Mouse (Mus musculus): Measurements from ENCODE around the gene Synj1.

Synj1 gene

GRCm38 (mm10) chr16:91010581-91011020 lies 507 bp downstream of the Synj1 start:
- no peak for DNase-seq (ENCODE audit: low read depth, low spot score)

- DNase-seq (ENCODE audit: low read depth, low spot score), result no peak
These were observed 1.1 kb downstream of the Synj1 start for GRCm38 (mm10) chr16:91009942-91010529.

GRCm38 (mm10) chr16:91004915-91005538 lies 6.1 kb downstream of the Synj1 start:
- no peak for DNase-seq (ENCODE audit: low read depth, low spot score)

- DNase-seq (ENCODE audit: low read depth, low spot score), result no peak
These were observed 10.0 kb downstream of the Synj1 start for GRCm38 (mm10) chr16:91001098-91001497.

GRCm38 (mm10) chr16:90999827-91000226 lies 11.3 kb downstream of the Synj1 start:
- DNase-seq (ENCODE audit: low read depth, low spot score), result no peak

GRCm38 (mm10) chr16:90997822-90998221 lies 13.3 kb downstream of the Synj1 start:
- DNase-seq (ENCODE audit: low read depth, low spot score), result no peak

DNA sequence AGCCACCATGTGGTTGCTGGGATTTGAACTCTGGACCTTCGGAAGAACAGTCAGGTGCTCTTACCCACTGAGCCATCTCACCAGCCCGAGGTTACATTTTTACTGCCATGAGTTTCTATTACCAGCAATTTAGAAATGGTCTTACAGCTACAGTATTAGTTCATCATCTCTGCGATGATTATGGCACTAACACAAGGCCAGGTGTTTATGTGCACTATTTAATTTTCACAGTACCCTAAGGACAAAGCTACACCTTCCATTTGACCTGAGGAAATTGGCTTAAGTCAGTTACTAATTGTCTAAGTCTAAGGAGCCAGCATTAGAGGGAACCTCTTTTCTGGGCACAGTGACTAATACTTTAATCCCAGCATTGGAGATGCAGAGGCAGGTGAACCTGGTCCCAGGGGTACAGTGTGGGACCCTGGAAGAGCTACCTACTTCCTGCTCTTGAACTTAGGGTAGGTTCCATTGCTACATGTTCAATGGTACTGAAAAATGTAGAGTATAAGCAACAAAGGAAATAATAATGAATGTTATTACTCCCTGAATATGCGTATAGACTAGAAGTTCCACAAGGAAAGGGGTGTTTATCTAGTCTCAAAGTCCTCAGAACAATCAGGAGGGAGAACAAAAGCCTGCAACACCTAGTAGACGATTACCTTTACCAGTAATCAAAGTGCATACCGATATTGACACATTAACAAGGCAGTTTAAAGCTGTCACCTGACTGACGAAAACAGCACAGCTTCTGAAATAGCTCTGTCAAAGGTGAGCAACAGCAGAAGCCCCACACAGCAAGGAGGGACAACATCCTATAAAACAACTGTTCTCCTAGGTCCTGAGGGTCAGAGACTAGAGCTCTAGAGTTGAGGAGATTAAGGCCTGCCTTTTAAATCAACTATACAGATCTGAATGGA lies 14.5 kb downstream of the Synj1 start:
- no peak for DNase-seq (ENCODE audit: low read depth, low spot score)

GRCm38 (mm10) chr16:90995498-90995897 lies 15.6 kb downstream of the Synj1 start:
- no peak for DNase-seq (ENCODE audit: low read depth, low spot score)

DNA sequence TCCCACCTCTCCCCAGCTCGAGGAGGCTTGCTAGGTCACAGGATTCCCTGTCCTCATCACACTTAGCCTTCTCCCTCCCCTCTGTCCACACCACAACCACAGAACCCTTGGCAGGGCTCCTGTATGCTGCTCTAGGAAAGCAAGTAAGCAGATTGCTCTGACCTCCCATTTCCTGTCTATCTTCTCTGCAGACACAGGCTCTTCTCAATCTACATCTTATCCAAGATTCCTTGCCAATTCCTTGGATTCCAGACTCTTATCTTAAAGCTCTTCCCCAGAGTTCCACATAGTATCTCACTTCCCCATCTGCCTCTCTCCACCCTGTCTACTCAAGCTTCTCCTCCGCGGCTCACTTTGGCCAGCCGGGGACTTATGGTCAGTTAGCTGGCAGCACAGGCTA lies 16.1 kb downstream of the Synj1 start:
- no peak for DNase-seq (ENCODE audit: low read depth, low spot score)

DNA sequence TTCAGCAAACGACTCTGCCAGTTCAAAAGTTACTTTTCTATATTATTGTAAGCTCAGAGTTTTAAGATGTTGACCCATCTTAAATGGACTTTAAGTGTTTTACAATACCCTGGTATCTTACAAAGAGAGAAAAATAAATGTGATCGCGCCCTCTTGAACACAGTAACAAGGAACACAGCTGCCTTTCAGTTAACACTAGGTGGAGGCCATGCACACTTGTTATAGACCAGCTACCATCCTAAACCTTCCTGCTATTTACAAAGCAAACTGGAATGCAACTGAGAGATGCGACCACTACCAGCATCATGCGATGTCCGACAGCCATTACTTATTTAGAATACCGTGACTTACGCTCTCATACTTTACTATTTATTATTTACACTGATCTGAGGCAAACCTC lies 21.9 kb downstream of the Synj1 start:
- DNase-seq (ENCODE audit: low read depth, low spot score), result no peak

DNA sequence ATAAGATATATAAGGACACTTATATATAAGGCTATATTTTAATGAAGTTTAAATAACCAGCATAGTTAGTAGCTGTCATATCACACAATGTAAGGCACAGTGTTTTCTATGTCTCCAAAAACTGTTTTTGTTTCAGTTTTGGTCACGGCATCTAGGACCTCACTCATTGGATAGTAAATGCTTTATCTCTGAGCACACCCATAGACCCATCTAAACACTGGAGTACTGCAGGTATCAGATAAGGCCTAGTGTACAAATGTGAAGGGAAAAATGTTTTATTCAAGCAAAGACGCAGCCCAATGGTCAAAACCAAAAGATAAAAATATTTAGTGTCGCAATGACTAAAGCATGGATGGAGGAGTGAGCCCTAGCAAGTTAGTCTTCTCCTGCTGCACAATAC lies 22.4 kb downstream of the Synj1 start:
- no peak for DNase-seq (ENCODE audit: low read depth, low spot score)

GRCm38 (mm10) chr16:90988039-90988438 lies 23.1 kb downstream of the Synj1 start:
- no peak for DNase-seq (ENCODE audit: low read depth, low spot score)

GRCm38 (mm10) chr16:90971004-90971403 lies 40.1 kb downstream of the Synj1 start:
- no peak for DNase-seq (ENCODE audit: low read depth, low spot score)

DNA sequence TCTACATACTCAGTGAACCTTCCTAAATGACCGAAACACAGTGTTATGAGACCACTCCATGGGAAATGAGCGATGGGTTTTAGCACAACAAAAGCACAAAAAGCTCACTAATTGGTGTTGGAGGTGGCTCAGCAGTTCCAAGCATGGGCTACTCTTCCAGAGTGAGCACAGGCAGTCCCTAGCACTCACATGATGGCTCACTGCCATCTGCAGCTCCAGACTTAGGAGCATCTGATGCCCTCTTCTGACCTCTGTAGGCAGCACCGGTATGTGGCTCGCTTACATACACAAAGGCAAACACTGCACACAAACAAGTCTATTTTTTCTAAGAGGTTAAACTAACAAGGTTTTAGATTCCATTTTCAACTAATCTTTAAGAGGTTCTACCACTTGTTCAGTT lies 44.9 kb downstream of the Synj1 start:
- DNase-seq (ENCODE audit: low read depth, low spot score), result no peak

- DNase-seq (ENCODE audit: low read depth, low spot score), result no peak
These were observed 46.8 kb downstream of the Synj1 start for GRCm38 (mm10) chr16:90964302-90964701.

- DNase-seq (ENCODE audit: low read depth, low spot score), result no peak
These were observed 47.2 kb downstream of the Synj1 start for GRCm38 (mm10) chr16:90963866-90964265.

GRCm38 (mm10) chr16:90963231-90963630 lies 47.9 kb downstream of the Synj1 start:
- no peak for DNase-seq (ENCODE audit: low read depth, low spot score)

DNA sequence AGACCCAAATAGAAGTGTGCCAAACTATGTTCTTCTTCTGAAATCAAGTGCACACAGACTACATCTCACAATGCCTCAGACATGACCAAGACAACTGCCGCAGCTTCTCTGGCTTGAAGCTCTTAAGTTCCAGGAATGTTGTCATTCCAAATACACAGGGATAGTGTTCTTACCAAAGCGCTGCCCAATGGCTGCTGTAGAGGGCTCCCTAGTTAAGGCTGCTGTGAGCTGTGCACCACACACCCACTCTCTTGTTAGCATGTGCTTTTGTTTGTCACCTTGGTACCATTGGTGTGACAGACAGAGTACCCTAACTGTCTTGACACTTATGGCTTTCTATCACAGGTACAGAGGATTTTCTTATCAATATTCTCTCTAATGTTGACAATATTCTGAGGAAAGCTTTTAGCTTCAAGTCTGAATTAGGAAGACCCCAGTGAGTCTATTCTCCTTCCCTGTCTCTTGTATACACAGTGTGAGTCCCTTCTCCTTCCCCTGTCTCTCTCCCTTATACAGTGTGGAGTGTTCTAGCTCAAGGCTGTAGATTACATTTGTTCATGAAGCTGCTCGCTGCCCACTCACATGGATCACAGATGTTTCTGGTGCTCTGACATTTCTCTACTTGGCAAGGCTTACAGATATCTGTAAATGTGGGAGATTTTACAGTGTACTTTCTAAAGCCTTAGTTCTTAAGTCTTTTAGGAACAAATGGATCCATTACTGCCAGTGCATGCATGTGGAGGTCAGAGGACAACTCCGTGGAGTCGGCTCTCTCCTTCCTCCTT lies 52.6 kb downstream of the Synj1 start:
- DNase-seq (ENCODE audit: low read depth, low spot score), result no peak

GRCm38 (mm10) chr16:90955494-90955893 lies 55.6 kb downstream of the Synj1 start:
- DNase-seq (ENCODE audit: low read depth, low spot score), result no peak

- no peak for DNase-seq (ENCODE audit: low read depth, low spot score)
These were observed 57.3 kb downstream of the Synj1 start for GRCm38 (mm10) chr16:90953770-90954169.

DNA sequence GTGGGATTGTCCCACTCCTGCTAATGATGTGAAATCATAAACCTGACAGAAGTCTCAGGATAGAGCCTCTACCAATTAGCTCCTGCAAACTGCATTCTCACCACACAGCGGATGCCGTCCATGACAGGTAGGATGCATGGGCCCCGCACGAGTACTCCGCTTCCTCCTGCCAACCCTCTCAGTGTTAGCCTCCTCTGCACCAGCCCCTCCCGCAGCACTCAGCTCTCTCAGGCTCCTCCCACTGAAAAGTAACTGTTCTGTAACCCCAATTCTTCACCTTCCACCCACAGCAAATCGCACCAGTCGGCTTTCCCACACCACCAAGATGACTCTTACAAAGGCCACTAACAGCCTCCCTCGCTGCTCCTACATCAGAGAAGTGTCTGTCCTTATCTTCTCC lies 58.0 kb downstream of the Synj1 start:
- DNase-seq (ENCODE audit: low read depth, low spot score), result no peak
